Mouse (Mus musculus) C3H10T1/2 (cell line): ENCODE data around the gene Arl5c. TPM values are rescaled to one million over a fixed set of nuclear protein-coding genes. Genes with fewer than 3 reads are reported as not detected.

Experiments used
- polyA plus RNA-seq, 2 experiments: library from polyadenylated mRNA; unstranded; fragments of >200 nt; fragmentation: generic; extraction: Trizol; gene quantifications; one replicate each; pipeline ENCODE4 v1.2.1; 2012; ENCODE audit warnings: missing spikeins in 2 of 2

The Arl5c gene
- polyA plus RNA-seq, result 1 to 10 TPM; 1.6 to 1.7 TPM

GRCm38 (mm10) chr11:97995564-97996288, at the start of gene Arl5c:
Gene Arl5c (minus strand): TSS chr11:97996181.

GRCm38 (mm10) chr11:98026570-98027296, 30.8 kb upstream of the Arl5c start, which contains the start of gene Rpl19:
Gene Rpl19 (plus strand): TSS chr11:98026710.

GRCm38 (mm10) chr11:98022555-98023371, 26.8 kb upstream of the Arl5c start, which contains the start of gene Cacnb1:
Gene Cacnb1 (minus strand): TSS chr11:98023034.

GRCm38 (mm10) chr11:97985727-97986677, 10.0 kb downstream of the Arl5c start, which contains the start of gene Plxdc1:
Gene Plxdc1 (minus strand): TSS chr11:97986444.

Other genes with a start within 250 kb of the Arl5c start
- gene Cwc25, start 229.6 kb downstream of the Arl5c start, polyA plus RNA-seq, result 10 to 100 TPM in 1 of 2 experiments, 1 to 10 TPM in 1; 7.9 to 16.2 TPM
- under 1 TPM; 0.08 to 0.31 TPM for gene 1700001P01Rik, start 220.3 kb downstream of the Arl5c start, polyA plus RNA-seq
- 1,000 to 10,000 TPM in 1 of 2 experiments, 100 to 1,000 TPM in 1; 978 to 2,275 TPM for gene Rpl23, start 213.7 kb downstream of the Arl5c start, polyA plus RNA-seq
- gene Lasp1, start 197.2 kb downstream of the Arl5c start, polyA plus RNA-seq, result 100 to 1,000 TPM; 100 to 153 TPM
- gene B230217C12Rik, start 155.4 kb downstream of the Arl5c start, polyA plus RNA-seq, result 1 to 10 TPM in 1 of 2 experiments, under 1 TPM in 1; 0.88 to 5.5 TPM
- gene Fbxo47, start 112.0 kb downstream of the Arl5c start, polyA plus RNA-seq, result under 1 TPM in 1 of 2 experiments, not detected in 1; 0.20 TPM
- gene Plxdc1, start 9.7 kb downstream of the Arl5c start, polyA plus RNA-seq, result under 1 TPM; 0.11 to 0.21 TPM
- gene Cacnb1, start 26.9 kb upstream of the Arl5c start, polyA plus RNA-seq, result 10 to 100 TPM in 1 of 2 experiments, 1 to 10 TPM in 1; 2.6 to 12.5 TPM
- 1,000 to 10,000 TPM; 5,344 to 9,149 TPM for gene Rpl19, start 30.5 kb upstream of the Arl5c start, polyA plus RNA-seq
- gene Stac2, start 57.3 kb upstream of the Arl5c start, polyA plus RNA-seq, result 1 to 10 TPM; 4.8 to 7.8 TPM
- 10 to 100 TPM in 1 of 2 experiments, 1 to 10 TPM in 1; 1.4 to 13.1 TPM for gene Fbxl20, start 154.2 kb upstream of the Arl5c start, polyA plus RNA-seq
- 10 to 100 TPM in 1 of 2 experiments, 1 to 10 TPM in 1; 7.6 to 18.8 TPM for gene Med1, start 197.1 kb upstream of the Arl5c start, polyA plus RNA-seq
- gene Cdk12, start 206.9 kb upstream of the Arl5c start, polyA plus RNA-seq, result 10 to 100 TPM in 1 of 2 experiments, 1 to 10 TPM in 1; 1.0 to 10.1 TPM